Comparison of ENCODE assay signal across 10 mouse cellular contexts in the genomic region with DNA sequence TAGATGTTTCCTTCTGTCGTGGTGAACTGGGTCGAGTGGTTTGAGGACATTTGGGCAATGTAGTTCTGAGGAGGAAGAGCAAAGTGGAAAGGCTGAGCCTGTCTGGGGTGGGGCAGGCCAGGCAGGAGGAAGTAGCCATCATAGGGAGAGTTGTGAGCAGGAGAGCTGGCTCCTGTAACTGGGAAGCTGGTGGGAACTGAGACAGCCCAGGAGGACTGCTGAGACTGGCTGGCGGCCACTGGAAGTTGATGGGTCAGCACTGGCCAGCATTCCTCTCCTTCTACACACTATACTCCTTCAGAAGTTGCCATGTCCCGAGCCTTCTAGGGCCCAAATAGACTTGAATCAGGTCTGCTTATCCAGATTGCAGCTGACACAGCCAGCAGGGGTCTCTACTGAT. TPM values are rescaled to one million over a fixed set of nuclear protein-coding genes. Genes with fewer than 3 reads are reported as not detected.
DNase-seq lines count a peak whose midpoint lies in the region; ATAC-seq and TF ChIP-seq lines count a peak whose summit lies in the region.
"Had no signal": no experiment of that assay in that cellular context is flagged by ENCODE, and none has a peak within 500 bp of the region (broad histone marks: within the 10 kb centered on the region; RNA-seq: fewer than 3 reads in every experiment).

No protein-coding gene starts in this region.

- peaks cover 7 to 35% of the 10 kb centered on the region in 2 experiments; a peak in 3 of 4 replicates for H3K4me1 ChIP-seq in CH12.LX (ENCODE audit: control insufficient read depth in 1 of 2, insufficient read depth in 2 of 2)
- peaks cover 20% of the 10 kb centered on the region for H3K4me1 ChIP-seq in heart, embryonic 11.5 days (ENCODE audit: control insufficient read depth, insufficient read depth, low read length)
- peaks cover 28% of the 10 kb centered on the region for H3K4me1 ChIP-seq in liver, embryonic 16.5 days (ENCODE audit: control insufficient read depth, low read depth, low read length)

- peak; percentile 97 for DNase-seq in heart, adult 11 months
- no peak for DNase-seq in heart, postnatal 4 days
- no peak for DNase-seq in CH12.LX (ENCODE audit: extremely low read depth)
- no peak for DNase-seq in thymus, postnatal 14 days
- no peak for DNase-seq in urinary bladder, adult 2 months (ENCODE audit: low spot score)
- DNase-seq in urinary bladder, adult 18-20 months (ENCODE audit: low spot score in 2 of 2), result no peak

- no peak for ATAC-seq in heart, embryonic 11.5 days (replicated peaks; ENCODE audit: insufficient number of reproducible peaks, low FRiP score, low TSS enrichment)
- ATAC-seq in liver, embryonic 16.5 days (ENCODE audit: low read depth), result no peak

- TF ChIP-seq RAD21 in CH12.LX (IDR thresholded peaks at IDR 0.05; ENCODE audit: low read depth, low read length), result no peak

- no peaks in the 10 kb centered on the region for H3K9me3 ChIP-seq in CH12.LX (replicated peaks; ENCODE audit: low read length)
- H3K9me3 ChIP-seq in heart, embryonic 11.5 days (replicated peaks; ENCODE audit: control insufficient read depth, low read length), result no peaks in the 10 kb centered on the region
- no peaks in the 10 kb centered on the region for H3K9me3 ChIP-seq in liver, embryonic 16.5 days (replicated peaks; ENCODE audit: control insufficient read depth, low read length)
- H3K9me3 ChIP-seq: limb, embryonic 12.5 days had no signal

- H3K27ac ChIP-seq in CH12.LX (ENCODE audit: insufficient read depth, low read depth), result 0 out of 2 replicates have a peak overlapping the region, but pooled peaks have one; percentile 1
- H3K27ac ChIP-seq in heart, embryonic 11.5 days (ENCODE audit: low read depth, low read length), result no peak overlapping the region
- H3K27ac ChIP-seq in liver, embryonic 16.5 days (ENCODE audit: low read length), result peak overlapping the region; percentile 13
- H3K27ac ChIP-seq: limb, embryonic 12.5 days had no signal

- H3K4me3 ChIP-seq in CH12.LX (replicated peaks in 1 of 3; ENCODE audit: low read depth in 2 of 3, low read length in 2 of 3, poor library complexity in 1 of 3), result no peak overlapping the region
- no peak overlapping the region for H3K4me3 ChIP-seq in heart, embryonic 11.5 days (ENCODE audit: low read depth, low read length)
- 0 out of 2 replicates have a peak overlapping the region, but pooled peaks have one; percentile 6 for H3K4me3 ChIP-seq in liver, embryonic 16.5 days (ENCODE audit: low read depth, low read length)
- H3K4me3 ChIP-seq: limb, embryonic 12.5 days had no signal

- dilution Hi-C loops in CH12.LX (cut with MboI; ENCODE audit: extremely low pct_ligation_motif_present, extremely low pct_unique_long_range_greater_than_20kb, low sequenced_read_pairs), result no loop called here

- H3K4me2 ChIP-seq in CH12.LX (ENCODE audit: insufficient read depth, low read depth, poor library complexity, severe bottlenecking), result no peak overlapping the region
- no peak overlapping the region for H3K4me2 ChIP-seq in heart, embryonic 11.5 days
- peak overlapping the region; percentile 60; the same call in 1 of the 2 replicates for H3K4me2 ChIP-seq in liver, embryonic 16.5 days (ENCODE audit: low read depth, low read length)
- H3K4me2 ChIP-seq: limb, embryonic 12.5 days had no signal

- in situ Hi-C loops in CH12.LX (cut with MboI; ENCODE audit: low pct_ligation_motif_present, low pct_unique_long_range_greater_than_20kb, low sequenced_read_pairs), result no loop called here

- 64% methylated on average over 4 of the region's 4 CpGs for WGBS in heart, embryonic 11.5 days (ENCODE audit: insufficient replicate concordance)
- 29% methylated on average over 4 of the region's 4 CpGs for WGBS in liver, embryonic 16.5 days (ENCODE audit: insufficient replicate concordance)

- TF ChIP-seq POLR2A in CH12.LX (IDR thresholded peaks at IDR 0.05; ENCODE audit: low read depth, low read length), result no peak

- no peak for TF ChIP-seq EP300 in CH12.LX (IDR thresholded peaks at IDR 0.05; ENCODE audit: low read length)

- peaks cover 22% of the 10 kb centered on the region for H3K79me2 ChIP-seq in CH12.LX (replicated peaks; ENCODE audit: control insufficient read depth, extremely low read depth, insufficient read depth, poor library complexity, severe bottlenecking)

- H3K36me3 ChIP-seq in CH12.LX (replicated peaks in 1 of 2; ENCODE audit: control insufficient read depth in 1 of 2, insufficient read depth in 1 of 2, low read length in 1 of 2), result peaks cover 37 to 49% of the 10 kb centered on the region in 2 experiments
- H3K36me3 ChIP-seq in heart, embryonic 11.5 days (ENCODE audit: control insufficient read depth, insufficient read depth, low read length), result peaks cover 21% of the 10 kb centered on the region
- H3K36me3 ChIP-seq in liver, embryonic 16.5 days (ENCODE audit: control insufficient read depth, insufficient read depth), result peaks cover 24% of the 10 kb centered on the region

- peak in 1 of 2 experiments; percentile 18; a peak in 1 of 4 replicates for TF ChIP-seq CTCF in CH12.LX (conservative IDR thresholded peaks at IDR 0.05 in 1 of 2, IDR thresholded peaks at IDR 0.05 in 1 of 2; ENCODE audit: low read depth in 2 of 2, low read length in 2 of 2)

- no peak overlapping the region; the same call in 1 of the 2 replicates for H3K9ac ChIP-seq in CH12.LX (ENCODE audit: insufficient read depth, low read depth)
- 0 out of 2 replicates have a peak overlapping the region, but pooled peaks have one; percentile 22 for H3K9ac ChIP-seq in heart, embryonic 11.5 days (ENCODE audit: low read depth, low read length)
- H3K9ac ChIP-seq in liver, embryonic 16.5 days (ENCODE audit: low read depth, low read length), result peak overlapping the region; percentile 23; the same call in 1 of the 2 replicates
- H3K9ac ChIP-seq: limb, embryonic 12.5 days had no signal

- H3K27me3 ChIP-seq in CH12.LX (replicated peaks), result no peaks in the 10 kb centered on the region
- no peaks in the 10 kb centered on the region for H3K27me3 ChIP-seq in heart, embryonic 11.5 days (ENCODE audit: control insufficient read depth, insufficient read depth, low read length)
- no peaks in the 10 kb centered on the region for H3K27me3 ChIP-seq in liver, embryonic 16.5 days (ENCODE audit: control insufficient read depth, insufficient read depth, low read depth, low read length)
- H3K27me3 ChIP-seq: limb, embryonic 12.5 days had no signal

TF ChIP-seq in CH12.LX, 34 proteins besides CTCF, POLR2A, EP300 and RAD21:
- TF ChIP-seq SIN3A (IDR thresholded peaks at IDR 0.05; ENCODE audit: low read length) (no peak), MAX (IDR thresholded peaks at IDR 0.05; ENCODE audit: low read length) (no peak), NRF1 (IDR thresholded peaks at IDR 0.05; ENCODE audit: low read depth, low read length) (no peak), UBTF (IDR thresholded peaks at IDR 0.05; ENCODE audit: low read depth, low read length) (no peak), USF2 (conservative IDR thresholded peaks at IDR 0.05; ENCODE audit: low read depth, low read length) (no peak)

RNA-seq across cellular contexts. Expression of a gene that starts 2.2 kb away (rescaled TPM):
- not detected for total RNA-seq in heart, postnatal 4 days (2021)
- total RNA-seq in CH12.LX (2012; rRNA removed) (1.1 and 1.4 TPM in 2 replicates), CH12.LX (2014; rRNA removed) (0.07 and 0.22 TPM in 2 replicates)
- 1.3 TPM in 2 replicates for polyA plus RNA-seq in CH12.LX (2012; ENCODE audit: insufficient read length, low read depth)
- 0.10 and 0.61 TPM in 2 replicates for polyA plus RNA-seq in heart, embryonic 11.5 days (2014; fragmentation: Nextera tagmentation; extraction: Ambion mirVana)
- 0.25 and 0.31 TPM in 2 replicates for polyA plus RNA-seq in liver, embryonic 16.5 days (2015; fragmentation: Nextera tagmentation; extraction: Ambion mirVana)
- polyA plus RNA-seq in urinary bladder, adult 2 months (2012; rRNA removed), result 0.12 and 0.23 TPM in 2 replicates
- total RNA-seq: gastrocnemius, adult 8-10 months had no signal

RNA-seq across cellular contexts. Expression of a gene that starts 2.7 kb away (rescaled TPM):
- total RNA-seq in heart, postnatal 4 days (2021), result 100 to 1,000 TPM; 104 to 109 TPM
- total RNA-seq in CH12.LX (2012; rRNA removed) (68.6 and 77.9 TPM in 2 replicates), CH12.LX (2014; rRNA removed) (80.7 and 86.2 TPM in 2 replicates)
- 107 and 124 TPM in 2 replicates for polyA plus RNA-seq in CH12.LX (2012; ENCODE audit: insufficient read length, low read depth)
- 137 and 146 TPM in 2 replicates for polyA plus RNA-seq in heart, embryonic 11.5 days (2014; fragmentation: Nextera tagmentation; extraction: Ambion mirVana)
- 63.7 TPM in 2 replicates for polyA plus RNA-seq in liver, embryonic 16.5 days (2015; fragmentation: Nextera tagmentation; extraction: Ambion mirVana)
- 132 and 149 TPM in 2 replicates for polyA plus RNA-seq in urinary bladder, adult 2 months (2012; rRNA removed)

RNA-seq across cellular contexts. Expression of a gene that starts 25.3 kb away (rescaled TPM):
- total RNA-seq in heart, postnatal 4 days (2021), result 1 to 10 TPM; 1.1 TPM
- 3.9 and 5.6 TPM in 2 replicates for total RNA-seq in CH12.LX (2012; rRNA removed)
- total RNA-seq in CH12.LX (2014; rRNA removed), result 5.2 and 6.6 TPM in 2 replicates
- polyA plus RNA-seq in CH12.LX (2012; ENCODE audit: insufficient read length, low read depth), result 3.2 and 4.9 TPM in 2 replicates
- 5.3 and 6.5 TPM in 2 replicates for polyA plus RNA-seq in heart, embryonic 11.5 days (2014; fragmentation: Nextera tagmentation; extraction: Ambion mirVana)
- polyA plus RNA-seq in liver, embryonic 16.5 days (2015; fragmentation: Nextera tagmentation; extraction: Ambion mirVana), result 1.3 and 2.1 TPM in 2 replicates
- 25.7 and 34.4 TPM in 2 replicates for polyA plus RNA-seq in urinary bladder, adult 2 months (2012; rRNA removed)

RNA-seq across cellular contexts. Expression of a gene that starts 25.5 kb away (rescaled TPM):
- total RNA-seq in heart, postnatal 4 days (2021), result 100 to 1,000 TPM in 1 of 2 experiments, 10 to 100 TPM in 1; 98.4 to 108 TPM
- total RNA-seq in CH12.LX (2012; rRNA removed) (56.4 and 57.6 TPM in 2 replicates), CH12.LX (2014; rRNA removed) (38.0 and 38.2 TPM in 2 replicates)
- 75.7 and 79.5 TPM in 2 replicates for polyA plus RNA-seq in CH12.LX (2012; ENCODE audit: insufficient read length, low read depth)
- polyA plus RNA-seq in heart, embryonic 11.5 days (2014; fragmentation: Nextera tagmentation; extraction: Ambion mirVana), result 58.0 and 64.1 TPM in 2 replicates
- polyA plus RNA-seq in liver, embryonic 16.5 days (2015; fragmentation: Nextera tagmentation; extraction: Ambion mirVana), result 32.1 and 32.5 TPM in 2 replicates
- polyA plus RNA-seq in urinary bladder, adult 2 months (2012; rRNA removed), result 50.5 and 80.1 TPM in 2 replicates

RNA-seq across cellular contexts. Expression of a gene that starts 37.8 kb away (rescaled TPM):
- total RNA-seq in heart, postnatal 4 days (2021), result 1 to 10 TPM; 1.1 to 2.9 TPM
- total RNA-seq in CH12.LX (2012; rRNA removed) (0.25 and 0.34 TPM in 2 replicates), CH12.LX (2014; rRNA removed) (not detected in 2 replicates)
- not detected in 2 replicates for polyA plus RNA-seq in CH12.LX (2012; ENCODE audit: insufficient read length, low read depth)
- polyA plus RNA-seq in heart, embryonic 11.5 days (2014; fragmentation: Nextera tagmentation; extraction: Ambion mirVana), result 3.2 and 4.3 TPM in 2 replicates
- 0.64 and 1.1 TPM in 2 replicates for polyA plus RNA-seq in liver, embryonic 16.5 days (2015; fragmentation: Nextera tagmentation; extraction: Ambion mirVana)
- 0.72 and 2.7 TPM in 2 replicates for polyA plus RNA-seq in urinary bladder, adult 2 months (2012; rRNA removed)
- polyA plus RNA-seq: limb, embryonic 12.5 days had no signal
